20 mouse cellular contexts compared by ENCODE assay signal in genomic region chr2:31092939-31093338, GRCm38 (mm10). TPM values are rescaled to one million over a fixed set of nuclear protein-coding genes. Genes with fewer than 3 reads are reported as not detected.
A peak's percentile ranks its signal among the peaks of the same experiment; 100 is the strongest.
DNase-seq lines count a peak whose midpoint lies in the region; ATAC-seq and TF ChIP-seq lines count a peak whose summit lies in the region.
"Had no signal": no experiment of that assay in that cellular context is flagged by ENCODE, and none has a peak within 500 bp of the region (broad histone marks: within the 10 kb centered on the region; RNA-seq: fewer than 3 reads in every experiment).

No protein-coding gene starts in this region.

- H3K27me3 ChIP-seq in liver, embryonic 16.5 days (ENCODE audit: control insufficient read depth, insufficient read depth, low read depth, low read length), result no peaks in the 10 kb centered on the region
- no peaks in the 10 kb centered on the region for H3K27me3 ChIP-seq in liver, embryonic 12.5 days (replicated peaks)
- H3K27me3 ChIP-seq in lung, postnatal 0 days (replicated peaks; ENCODE audit: insufficient read depth, low read length), result no peaks in the 10 kb centered on the region
- no peaks in the 10 kb centered on the region for H3K27me3 ChIP-seq in hindbrain, postnatal 0 days (ENCODE audit: insufficient read depth, low read length)
- H3K27me3 ChIP-seq: embryonic facial prominence, embryonic 12.5 days; forebrain, embryonic 13.5 days; forebrain, embryonic 15.5 days; Patski had no signal

- H3K36me3 ChIP-seq in liver, embryonic 16.5 days (ENCODE audit: control insufficient read depth, insufficient read depth), result no peaks in the 10 kb centered on the region
- H3K36me3 ChIP-seq in liver, embryonic 12.5 days, result peaks cover 13% of the 10 kb centered on the region; the same call in 1 of the 2 replicates
- 0 out of 2 replicates have a peak, but pooled peaks cover 4% of the 10 kb centered on the region for H3K36me3 ChIP-seq in lung, postnatal 0 days (ENCODE audit: insufficient read depth, low read length)
- peaks cover 4% of the 10 kb centered on the region; the same call in 1 of the 2 replicates for H3K36me3 ChIP-seq in hindbrain, postnatal 0 days (ENCODE audit: insufficient read depth, low read length)
- H3K36me3 ChIP-seq: forebrain, embryonic 15.5 days had no signal

- no peak for TF ChIP-seq CTCF in lung, postnatal 0 days (IDR thresholded peaks at IDR 0.05)
- TF ChIP-seq CTCF in hindbrain, postnatal 0 days (IDR thresholded peaks at IDR 0.05; ENCODE audit: low read depth), result no peak

- no peak overlapping the region for H3K9ac ChIP-seq in liver, embryonic 16.5 days (ENCODE audit: low read depth, low read length)
- H3K9ac ChIP-seq in liver, embryonic 12.5 days, result no peak overlapping the region
- H3K9ac ChIP-seq in lung, postnatal 0 days (replicated peaks; ENCODE audit: low read depth), result no peak overlapping the region
- no peak overlapping the region for H3K9ac ChIP-seq in hindbrain, postnatal 0 days (replicated peaks; ENCODE audit: low read length)
- H3K9ac ChIP-seq: embryonic facial prominence, embryonic 12.5 days; forebrain, embryonic 13.5 days; forebrain, embryonic 15.5 days; forebrain, postnatal 0 days had no signal

- H3K27ac ChIP-seq in liver, embryonic 16.5 days (ENCODE audit: low read length), result no peak overlapping the region
- H3K27ac ChIP-seq in liver, embryonic 12.5 days, result no peak overlapping the region
- H3K27ac ChIP-seq in lung, postnatal 0 days (ENCODE audit: low read length), result no peak overlapping the region
- H3K27ac ChIP-seq in hindbrain, postnatal 0 days, result no peak overlapping the region
- H3K27ac ChIP-seq: embryonic facial prominence, embryonic 10.5 days; embryonic facial prominence, embryonic 12.5 days; forebrain, embryonic 13.5 days; forebrain, embryonic 15.5 days had no signal

- 66% methylated on average over 3 of the region's 3 CpGs for WGBS in liver, embryonic 16.5 days (ENCODE audit: insufficient replicate concordance)
- WGBS in liver, embryonic 12.5 days (ENCODE audit: insufficient replicate concordance), result 71% methylated on average over 3 of the region's 3 CpGs
- 60% methylated on average over 3 of the region's 3 CpGs for WGBS in lung, postnatal 0 days
- WGBS in hindbrain, postnatal 0 days, result 90% methylated on average over 3 of the region's 3 CpGs

- no peak overlapping the region for H3K4me2 ChIP-seq in liver, embryonic 16.5 days (ENCODE audit: low read depth, low read length)
- no peak overlapping the region for H3K4me2 ChIP-seq in liver, embryonic 12.5 days
- no peak overlapping the region for H3K4me2 ChIP-seq in lung, postnatal 0 days (replicated peaks; ENCODE audit: low read depth, low read length)
- no peak overlapping the region for H3K4me2 ChIP-seq in hindbrain, postnatal 0 days (ENCODE audit: low read depth, low read length)
- H3K4me2 ChIP-seq: embryonic facial prominence, embryonic 12.5 days; forebrain, embryonic 13.5 days; forebrain, embryonic 15.5 days had no signal

- H3K4me1 ChIP-seq in liver, embryonic 16.5 days (ENCODE audit: control insufficient read depth, low read depth, low read length), result no peaks in the 10 kb centered on the region; the same call in 1 of the 2 replicates
- H3K4me1 ChIP-seq in liver, embryonic 12.5 days, result peaks cover 32% of the 10 kb centered on the region
- no peaks in the 10 kb centered on the region for H3K4me1 ChIP-seq in lung, postnatal 0 days (ENCODE audit: insufficient read depth, low read depth, low read length)
- H3K4me1 ChIP-seq in hindbrain, postnatal 0 days (ENCODE audit: insufficient read depth, low read length), result peaks cover 5% of the 10 kb centered on the region

- peak; percentile 16 for DNase-seq in lung, postnatal 0 days (ENCODE audit: low spot score)
- DNase-seq in lung, postnatal 14 days, result no peak
- DNase-seq in hindbrain, postnatal 0 days (ENCODE audit: low spot score), result no peak
- DNase-seq: adrenal gland, adult 8-10 months; adrenal gland, postnatal 14 days; adrenal gland, postnatal 36 days; cerebellum, adult 11-12 months; cerebellum, adult 2 months; cerebellum, adult 9-10 months; cerebellum, postnatal 10 days; cerebellum, postnatal 25 days; forebrain, postnatal 0 days had no signal

- H3K4me3 ChIP-seq in liver, embryonic 16.5 days (ENCODE audit: low read depth, low read length), result no peak overlapping the region
- H3K4me3 ChIP-seq in liver, embryonic 12.5 days, result no peak overlapping the region
- H3K4me3 ChIP-seq in lung, postnatal 0 days (ENCODE audit: low read depth, low read length), result no peak overlapping the region
- no peak overlapping the region for H3K4me3 ChIP-seq in hindbrain, postnatal 0 days (ENCODE audit: low read length)
- H3K4me3 ChIP-seq: embryonic facial prominence, embryonic 10.5 days; embryonic facial prominence, embryonic 12.5 days; forebrain, embryonic 13.5 days; forebrain, embryonic 15.5 days had no signal

- peak; percentile 27; the same call in 1 of the 2 replicates for ATAC-seq in liver, embryonic 16.5 days (ENCODE audit: low read depth)
- ATAC-seq in liver, embryonic 12.5 days, result no peak
- ATAC-seq in lung, postnatal 0 days, result no peak
- no peak for ATAC-seq in hindbrain, postnatal 0 days
- ATAC-seq: activated CD4-positive, CD25-positive, alpha-beta regulatory T cell, adult 4 months; forebrain, embryonic 13.5 days; forebrain, embryonic 15.5 days; forebrain, postnatal 0 days; Patski had no signal

- TF ChIP-seq EP300 in lung, postnatal 0 days (IDR thresholded peaks at IDR 0.05), result no peak

- no peaks in the 10 kb centered on the region for H3K9me3 ChIP-seq in liver, embryonic 16.5 days (replicated peaks; ENCODE audit: control insufficient read depth, low read length)
- H3K9me3 ChIP-seq in liver, embryonic 12.5 days (replicated peaks), result no peaks in the 10 kb centered on the region
- H3K9me3 ChIP-seq in lung, postnatal 0 days (ENCODE audit: low read length), result no peaks in the 10 kb centered on the region
- no peaks in the 10 kb centered on the region for H3K9me3 ChIP-seq in hindbrain, postnatal 0 days (ENCODE audit: low read length)
- H3K9me3 ChIP-seq: embryonic facial prominence, embryonic 10.5 days; embryonic facial prominence, embryonic 12.5 days; forebrain, embryonic 13.5 days; forebrain, embryonic 15.5 days had no signal

RNA-seq across cellular contexts. Expression of gene Fnbp1, which starts 48.9 kb away (rescaled TPM):
- polyA plus RNA-seq in liver, embryonic 16.5 days (2015; fragmentation: Nextera tagmentation; extraction: Ambion mirVana), result 5.2 and 5.9 TPM in 2 replicates
- 11.1 and 11.4 TPM in 2 replicates for polyA plus RNA-seq in liver, embryonic 12.5 days (2016; fragmentation: Nextera tagmentation; extraction: Ambion mirVana)
- 7.2 and 10.0 TPM in 2 replicates for polyA plus RNA-seq in lung, postnatal 0 days (2015; fragmentation: Nextera tagmentation; extraction: Ambion mirVana)
- 20.1 and 24.1 TPM in 2 replicates for total RNA-seq in hindbrain, postnatal 0 days (2014; rRNA removed)
- 31.0 and 32.1 TPM in 2 replicates for polyA plus RNA-seq in hindbrain, postnatal 0 days (2015; fragmentation: Nextera tagmentation; extraction: Ambion mirVana)

RNA-seq across cellular contexts. Expression of gene Gpr107, which starts 59.2 kb away (rescaled TPM):
- 11.5 and 11.9 TPM in 2 replicates for polyA plus RNA-seq in liver, embryonic 16.5 days (2015; fragmentation: Nextera tagmentation; extraction: Ambion mirVana)
- polyA plus RNA-seq in liver, embryonic 12.5 days (2016; fragmentation: Nextera tagmentation; extraction: Ambion mirVana), result 18.8 and 19.3 TPM in 2 replicates
- polyA plus RNA-seq in lung, postnatal 0 days (2015; fragmentation: Nextera tagmentation; extraction: Ambion mirVana), result 26.2 TPM in 2 replicates
- 49.3 and 52.9 TPM in 2 replicates for total RNA-seq in hindbrain, postnatal 0 days (2014; rRNA removed)
- polyA plus RNA-seq in hindbrain, postnatal 0 days (2015; fragmentation: Nextera tagmentation; extraction: Ambion mirVana), result 28.2 and 31.9 TPM in 2 replicates
